In genomic region chr6:90790901-90791300, GRCm38 (mm10) we compare ENCODE assay signal across 21 mouse cellular contexts.
"Had no signal": no experiment of that assay in that cellular context is flagged by ENCODE, and none has a peak within 500 bp of the region (broad histone marks: within the 10 kb centered on the region; RNA-seq: fewer than 3 reads in every experiment).

No protein-coding gene starts in this region.

- H3K27ac ChIP-seq: kidney, postnatal 0 days; layer of hippocampus, adult 2 months; limb, embryonic 10.5 days; limb, embryonic 13.5 days; liver, embryonic 12.5 days; liver, embryonic 15.5 days; lung, embryonic 15.5 days; midbrain, embryonic 10.5 days; midbrain, embryonic 13.5 days; neural tube, embryonic 13.5 days had no signal

- H3K36me3 ChIP-seq: limb, embryonic 10.5 days; limb, embryonic 13.5 days; liver, embryonic 12.5 days; liver, embryonic 15.5 days; lung, embryonic 15.5 days; midbrain, embryonic 10.5 days; midbrain, embryonic 13.5 days; neural tube, embryonic 13.5 days had no signal

- H3K27me3 ChIP-seq: limb, embryonic 13.5 days; liver, embryonic 12.5 days; liver, embryonic 15.5 days; lung, embryonic 15.5 days; neural tube, embryonic 13.5 days had no signal

- H3K4me3 ChIP-seq: layer of hippocampus, adult 2 months; limb, embryonic 10.5 days; limb, embryonic 13.5 days; liver, embryonic 12.5 days; liver, embryonic 15.5 days; lung, embryonic 15.5 days; megakaryocyte, embryonic 14.5 days; midbrain, embryonic 10.5 days; midbrain, embryonic 13.5 days; myocyte; neural tube, embryonic 13.5 days had no signal

- H3K9ac ChIP-seq: limb, embryonic 13.5 days; liver, embryonic 12.5 days; liver, embryonic 15.5 days; lung, embryonic 15.5 days; midbrain, embryonic 13.5 days; neural tube, embryonic 13.5 days had no signal

- H3K4me2 ChIP-seq: limb, embryonic 13.5 days; liver, embryonic 12.5 days; liver, embryonic 15.5 days; lung, embryonic 15.5 days; midbrain, embryonic 13.5 days; neural tube, embryonic 13.5 days had no signal

- H3K9me3 ChIP-seq: limb, embryonic 10.5 days; limb, embryonic 13.5 days; liver, embryonic 12.5 days; liver, embryonic 15.5 days; lung, embryonic 15.5 days; midbrain, embryonic 10.5 days; midbrain, embryonic 13.5 days; neural tube, embryonic 13.5 days had no signal

- ATAC-seq: liver, embryonic 12.5 days; midbrain, embryonic 13.5 days; midbrain, embryonic 16.5 days had no signal

- DNase-seq: kidney, postnatal 25 days; layer of hippocampus, adult 9-11 months; liver; lung, adult 18-20 months; lung, postnatal 10 days; lung, postnatal 36 days; thymus, adult 18-20 months; thymus, postnatal 36 days had no signal

- H3K4me1 ChIP-seq: limb, embryonic 10.5 days; liver, embryonic 12.5 days; liver, embryonic 15.5 days; lung, embryonic 15.5 days had no signal
